26 mouse cellular contexts compared by ENCODE assay signal in genomic region chr4:140320120-140320921, GRCm38 (mm10).
DNase-seq lines count a peak whose midpoint lies in the region; ATAC-seq lines count a peak whose summit lies in the region.
"Had no signal": no experiment of that assay in that cellular context is flagged by ENCODE, and none has a peak within 500 bp of the region (broad histone marks: within the 10 kb centered on the region; RNA-seq: fewer than 3 reads in every experiment).

No protein-coding gene starts in this region.

- ATAC-seq in forebrain, embryonic 13.5 days = no peak
- 0 out of 2 replicates have a peak, but pooled peaks have one; percentile 38 for ATAC-seq in embryonic facial prominence, embryonic 13.5 days (ENCODE audit: insufficient number of reproducible peaks, insufficient read depth, low FRiP score, low TSS enrichment, low read depth)
- peak; percentile 63 for ATAC-seq in hindbrain, embryonic 13.5 days (ENCODE audit: low FRiP score)
- peak; percentile 62 for ATAC-seq in neural tube, embryonic 14.5 days (ENCODE audit: low read depth)
- ATAC-seq: forebrain, embryonic 15.5 days; liver, embryonic 12.5 days; liver, postnatal 0 days; midbrain, embryonic 15.5 days had no signal

- H3K36me3 ChIP-seq in forebrain, embryonic 10.5 days (replicated peaks) = no peaks in the 10 kb centered on the region
- no peaks in the 10 kb centered on the region for H3K36me3 ChIP-seq in forebrain, embryonic 13.5 days (ENCODE audit: poor library complexity, severe bottlenecking)
- no peaks in the 10 kb centered on the region for H3K36me3 ChIP-seq in embryonic facial prominence, embryonic 13.5 days
- no peaks in the 10 kb centered on the region for H3K36me3 ChIP-seq in hindbrain, embryonic 13.5 days
- no peaks in the 10 kb centered on the region for H3K36me3 ChIP-seq in neural tube, embryonic 14.5 days (ENCODE audit: control insufficient read depth, insufficient read depth, low read length)
- H3K36me3 ChIP-seq: forebrain, embryonic 15.5 days; G1E; heart, embryonic 10.5 days; heart, embryonic 15.5 days; kidney, embryonic 15.5 days; liver, embryonic 12.5 days; midbrain, embryonic 15.5 days had no signal

- H3K27ac ChIP-seq in forebrain, embryonic 10.5 days = peak overlapping the region; percentile 35; the same call in 1 of the 2 replicates
- H3K27ac ChIP-seq in forebrain, embryonic 13.5 days = no peak overlapping the region
- H3K27ac ChIP-seq in embryonic facial prominence, embryonic 13.5 days = no peak overlapping the region
- H3K27ac ChIP-seq in hindbrain, embryonic 13.5 days = peak overlapping the region; percentile 53
- H3K27ac ChIP-seq in neural tube, embryonic 14.5 days (ENCODE audit: low read depth, low read length) = peak overlapping the region; percentile 52
- H3K27ac ChIP-seq: forebrain, embryonic 15.5 days; heart, embryonic 10.5 days; heart, embryonic 15.5 days; kidney, embryonic 15.5 days; liver, embryonic 12.5 days; midbrain, embryonic 15.5 days had no signal

- H3K4me2 ChIP-seq in forebrain, embryonic 13.5 days = no peak overlapping the region
- H3K4me2 ChIP-seq in embryonic facial prominence, embryonic 13.5 days = no peak overlapping the region
- H3K4me2 ChIP-seq in hindbrain, embryonic 13.5 days = no peak overlapping the region
- no peak overlapping the region for H3K4me2 ChIP-seq in neural tube, embryonic 14.5 days (ENCODE audit: low read depth, low read length)
- H3K4me2 ChIP-seq: forebrain, embryonic 15.5 days; heart, embryonic 15.5 days; kidney, embryonic 15.5 days; liver, embryonic 12.5 days; midbrain, embryonic 15.5 days had no signal

- DNase-seq in forebrain, embryonic 10.5 days (ENCODE audit: extremely low spot score, low spot score) = no peak
- no peak for DNase-seq in heart, postnatal 10 days
- no peak for DNase-seq in left cerebral cortex, postnatal 10 days (ENCODE audit: extremely low spot score in 1 of 2, low spot score in 2 of 2)
- DNase-seq: adrenal gland, adult 8-10 months; cerebellum, adult 8-10 months; cerebellum, postnatal 25 days; gastrocnemius, postnatal 25 days; heart, adult 11 months; heart, postnatal 36 days; kidney, adult 18-20 months; kidney, postnatal 25 days; left cerebral cortex, postnatal 4 days; liver, postnatal 0 days; lung, postnatal 36 days; thymus, postnatal 25 days had no signal

- intact Hi-C loops in heart, postnatal 10 days (cut with DNase I) = no loop called here
- intact Hi-C loops in left cerebral cortex, postnatal 10 days (cut with DNase I) = no loop called here

- no peak overlapping the region for H3K4me3 ChIP-seq in forebrain, embryonic 10.5 days
- no peak overlapping the region for H3K4me3 ChIP-seq in forebrain, embryonic 13.5 days
- no peak overlapping the region for H3K4me3 ChIP-seq in embryonic facial prominence, embryonic 13.5 days
- H3K4me3 ChIP-seq in hindbrain, embryonic 13.5 days = no peak overlapping the region
- no peak overlapping the region for H3K4me3 ChIP-seq in neural tube, embryonic 14.5 days (ENCODE audit: low read depth, low read length)
- H3K4me3 ChIP-seq: forebrain, embryonic 15.5 days; heart, embryonic 10.5 days; heart, embryonic 15.5 days; kidney, embryonic 15.5 days; liver, embryonic 12.5 days; midbrain, embryonic 15.5 days had no signal

- H3K4me1 ChIP-seq in forebrain, embryonic 10.5 days = peaks cover 24% of the 10 kb centered on the region
- H3K4me1 ChIP-seq in forebrain, embryonic 13.5 days = peaks cover 11% of the 10 kb centered on the region
- H3K4me1 ChIP-seq in embryonic facial prominence, embryonic 13.5 days = no peaks in the 10 kb centered on the region
- H3K4me1 ChIP-seq in hindbrain, embryonic 13.5 days (replicated peaks) = peaks cover 36% of the 10 kb centered on the region
- peaks cover 10% of the 10 kb centered on the region for H3K4me1 ChIP-seq in neural tube, embryonic 14.5 days (ENCODE audit: control insufficient read depth, insufficient read depth, low read length)
- H3K4me1 ChIP-seq: forebrain, embryonic 15.5 days; heart, embryonic 10.5 days; heart, embryonic 15.5 days; kidney, embryonic 15.5 days; liver, embryonic 12.5 days had no signal

- 80% methylated on average over 15 of the region's 15 CpGs for WGBS in forebrain, embryonic 10.5 days
- WGBS in forebrain, embryonic 13.5 days = 75% methylated on average over 15 of the region's 15 CpGs
- WGBS in embryonic facial prominence, embryonic 13.5 days = 74% methylated on average over 15 of the region's 15 CpGs
- 66% methylated on average over 15 of the region's 15 CpGs for WGBS in hindbrain, embryonic 13.5 days
- 62% methylated on average over 15 of the region's 15 CpGs for WGBS in neural tube, embryonic 14.5 days

- H3K9me3 ChIP-seq in forebrain, embryonic 10.5 days = peaks cover 14% of the 10 kb centered on the region
- H3K9me3 ChIP-seq in forebrain, embryonic 13.5 days (replicated peaks) = peaks cover 11% of the 10 kb centered on the region
- peaks cover 16% of the 10 kb centered on the region for H3K9me3 ChIP-seq in embryonic facial prominence, embryonic 13.5 days
- H3K9me3 ChIP-seq in hindbrain, embryonic 13.5 days = peaks cover 8% of the 10 kb centered on the region; the same call in 1 of the 2 replicates
- no peaks in the 10 kb centered on the region for H3K9me3 ChIP-seq in neural tube, embryonic 14.5 days (ENCODE audit: control insufficient read depth, low read length)
- H3K9me3 ChIP-seq: forebrain, embryonic 15.5 days; kidney, embryonic 15.5 days; midbrain, embryonic 15.5 days had no signal

- H3K9ac ChIP-seq in forebrain, embryonic 13.5 days = no peak overlapping the region
- no peak overlapping the region for H3K9ac ChIP-seq in embryonic facial prominence, embryonic 13.5 days
- no peak overlapping the region for H3K9ac ChIP-seq in hindbrain, embryonic 13.5 days
- 0 out of 2 replicates have a peak overlapping the region, but pooled peaks have one; percentile 7 for H3K9ac ChIP-seq in neural tube, embryonic 14.5 days (replicated peaks; ENCODE audit: low read depth, low read length)
- H3K9ac ChIP-seq: forebrain, embryonic 15.5 days; heart, embryonic 15.5 days; kidney, embryonic 15.5 days; liver, embryonic 12.5 days; liver, postnatal 0 days; midbrain, embryonic 15.5 days had no signal

- H3K27me3 ChIP-seq in forebrain, embryonic 10.5 days (ENCODE audit: poor library complexity, severe bottlenecking) = no peaks in the 10 kb centered on the region
- H3K27me3 ChIP-seq in forebrain, embryonic 13.5 days = no peaks in the 10 kb centered on the region
- no peaks in the 10 kb centered on the region for H3K27me3 ChIP-seq in embryonic facial prominence, embryonic 13.5 days
- H3K27me3 ChIP-seq in hindbrain, embryonic 13.5 days = no peaks in the 10 kb centered on the region
- no peaks in the 10 kb centered on the region for H3K27me3 ChIP-seq in neural tube, embryonic 14.5 days (ENCODE audit: control insufficient read depth, insufficient read depth, low read length)
- H3K27me3 ChIP-seq: forebrain, embryonic 15.5 days; heart, embryonic 15.5 days; liver, embryonic 12.5 days; midbrain, embryonic 15.5 days had no signal

Comparison
In these comparisons a context has a peak if more than half of its experiments do, and no peak if none do; other contexts are left out.
1. H3K27ac ChIP-seq: peak in forebrain, embryonic 10.5 days (single experiment), hindbrain, embryonic 13.5 days (single experiment) and neural tube, embryonic 14.5 days (single experiment); none in forebrain, embryonic 13.5 days (single experiment) and embryonic facial prominence, embryonic 13.5 days (single experiment).